Mouse (Mus musculus): ENCODE results near the gene Lrrc1. TPM values are rescaled to one million over a fixed set of nuclear protein-coding genes. Genes with fewer than 3 reads are reported as not detected.

Lrrc1 gene
- polyA plus RNA-seq, 1 experiment from 2014 or later: 22.1 TPM

DNA sequence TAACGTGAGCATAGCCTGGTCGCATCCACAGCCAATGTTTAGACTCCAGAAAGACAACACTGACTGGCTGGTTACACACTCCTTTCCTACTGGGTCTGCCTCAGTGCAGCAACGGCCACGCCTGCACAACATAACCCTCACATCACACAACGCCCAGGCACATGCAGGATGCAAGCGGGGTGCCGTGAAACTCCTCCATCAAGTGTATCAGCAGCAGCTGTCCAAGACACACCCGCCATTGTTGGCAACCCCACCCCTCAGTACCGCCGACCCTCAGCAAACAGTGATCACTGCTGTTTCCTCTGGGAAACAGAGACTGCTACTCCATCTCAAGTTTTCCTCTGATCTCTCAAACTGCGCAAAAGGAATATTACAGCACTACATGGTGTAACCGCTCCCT, 58.8 kb downstream of the Lrrc1 start:
- no peak overlapping the region for H3K9ac ChIP-seq (ENCODE audit: low read depth, low read length)
- peaks cover 6% of the 10 kb centered on the region; the same call in 1 of the 2 replicates for H3K4me1 ChIP-seq (replicated peaks; ENCODE audit: insufficient read depth, low read length)
- ATAC-seq (replicated peaks; ENCODE audit: low FRiP score, low read depth): no peak
- H3K9me3 ChIP-seq (replicated peaks; ENCODE audit: low read length): no peaks in the 10 kb centered on the region
- H3K27ac ChIP-seq: no peak overlapping the region
- TF ChIP-seq CTCF (IDR thresholded peaks at IDR 0.05; ENCODE audit: low read depth): no peak
- 86% methylated on average over 12 of the region's 12 CpGs for WGBS
- no peak overlapping the region for H3K4me3 ChIP-seq (replicated peaks; ENCODE audit: low read depth, low read length)
- DNase-seq (ENCODE audit: low spot score): no peak
- H3K27me3 ChIP-seq (ENCODE audit: insufficient read depth, low read length): no peaks in the 10 kb centered on the region
- H3K4me2 ChIP-seq (ENCODE audit: low read length): no peak overlapping the region
- no peaks in the 10 kb centered on the region for H3K36me3 ChIP-seq (ENCODE audit: insufficient read depth, low read length)

DNA sequence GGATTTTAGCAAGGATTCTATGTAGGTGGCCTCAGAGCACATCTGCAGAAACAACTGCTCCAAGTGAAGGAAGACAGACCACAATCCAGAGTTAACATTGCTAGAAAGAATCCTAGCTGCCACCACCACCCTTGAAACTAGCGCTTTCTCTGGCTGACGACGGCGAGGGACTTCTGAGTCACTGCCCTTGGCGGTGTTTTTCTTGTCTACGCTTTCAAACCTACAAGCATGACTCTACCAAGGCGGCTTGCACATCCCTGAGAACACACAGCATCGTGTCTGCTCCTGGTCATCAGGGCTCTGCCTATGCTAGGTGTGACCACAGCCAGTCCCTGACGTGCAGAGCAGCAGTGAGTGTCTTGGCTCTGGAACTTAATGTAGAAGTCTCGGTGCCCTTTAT, 59.9 kb downstream of the Lrrc1 start:
- no peak for ATAC-seq (replicated peaks; ENCODE audit: low FRiP score, low read depth)
- Histone ChIP-seq H3K9me3 (replicated peaks; ENCODE audit: low read length) (no peaks in the 10 kb centered on the region), H3K27ac (no peak overlapping the region), H3K9ac (ENCODE audit: low read depth, low read length) (no peak overlapping the region), H3K27me3 (ENCODE audit: insufficient read depth, low read length) (no peaks in the 10 kb centered on the region), H3K4me3 (replicated peaks; ENCODE audit: low read depth, low read length) (no peak overlapping the region), H3K4me1 (replicated peaks; ENCODE audit: insufficient read depth, low read length) (peaks cover 15% of the 10 kb centered on the region), H3K36me3 (ENCODE audit: insufficient read depth, low read length) (no peaks in the 10 kb centered on the region), H3K4me2 (ENCODE audit: low read length) (no peak overlapping the region)
- no peak for TF ChIP-seq CTCF (IDR thresholded peaks at IDR 0.05; ENCODE audit: low read depth)
- no peak for DNase-seq (ENCODE audit: low spot score)
- WGBS: 91% methylated on average over 10 of the region's 10 CpGs

- Histone ChIP-seq H3K36me3 (ENCODE audit: insufficient read depth, low read length) (no peaks in the 10 kb centered on the region), H3K9me3 (replicated peaks; ENCODE audit: low read length) (no peaks in the 10 kb centered on the region), H3K4me1 (replicated peaks; ENCODE audit: insufficient read depth, low read length) (peaks cover 19% of the 10 kb centered on the region), H3K4me3 (replicated peaks; ENCODE audit: low read depth, low read length) (no peak overlapping the region), H3K4me2 (ENCODE audit: low read length) (no peak overlapping the region), H3K9ac (ENCODE audit: low read depth, low read length) (no peak overlapping the region), H3K27ac (no peak overlapping the region), H3K27me3 (ENCODE audit: insufficient read depth, low read length) (no peaks in the 10 kb centered on the region)
- TF ChIP-seq CTCF (IDR thresholded peaks at IDR 0.05; ENCODE audit: low read depth): no peak
- 85% methylated on average over 3 of the region's 3 CpGs for WGBS
- DNase-seq (ENCODE audit: low spot score) (no peak), ATAC-seq (replicated peaks; ENCODE audit: low FRiP score, low read depth) (no peak)
These were observed 61.1 kb downstream of the Lrrc1 start for GRCm38 (mm10) chr9:77483559-77483958.

- Histone ChIP-seq H3K9ac (ENCODE audit: low read depth, low read length) (no peak overlapping the region), H3K4me2 (ENCODE audit: low read length) (no peak overlapping the region), H3K9me3 (replicated peaks; ENCODE audit: low read length) (no peaks in the 10 kb centered on the region), H3K36me3 (ENCODE audit: insufficient read depth, low read length) (no peaks in the 10 kb centered on the region), H3K4me3 (replicated peaks; ENCODE audit: low read depth, low read length) (no peak overlapping the region), H3K27ac (no peak overlapping the region), H3K4me1 (replicated peaks; ENCODE audit: insufficient read depth, low read length) (peaks cover 23% of the 10 kb centered on the region), H3K27me3 (ENCODE audit: insufficient read depth, low read length) (no peaks in the 10 kb centered on the region)
- WGBS: 63% methylated on average over 5 of the region's 5 CpGs
- ATAC-seq (replicated peaks; ENCODE audit: low FRiP score, low read depth) (no peak; the same call in 1 of the 2 replicates), DNase-seq (ENCODE audit: low spot score) (no peak)
- TF ChIP-seq CTCF (IDR thresholded peaks at IDR 0.05; ENCODE audit: low read depth): no peak
These were observed 62.4 kb downstream of the Lrrc1 start for GRCm38 (mm10) chr9:77482281-77482680.

- DNase-seq (ENCODE audit: low spot score) (no peak), ATAC-seq (replicated peaks; ENCODE audit: low FRiP score, low read depth) (no peak)
- 50% methylated on average over 7 of the region's 7 CpGs for WGBS
- no peaks in the 10 kb centered on the region for H3K9me3 ChIP-seq (replicated peaks; ENCODE audit: low read length)
- H3K4me2 ChIP-seq (ENCODE audit: low read length): no peak overlapping the region
- H3K27me3 ChIP-seq (ENCODE audit: insufficient read depth, low read length): no peaks in the 10 kb centered on the region
- H3K9ac ChIP-seq (ENCODE audit: low read depth, low read length): no peak overlapping the region
- TF ChIP-seq CTCF (IDR thresholded peaks at IDR 0.05; ENCODE audit: low read depth): no peak
- H3K4me1 ChIP-seq (replicated peaks; ENCODE audit: insufficient read depth, low read length): peaks cover 23% of the 10 kb centered on the region
- H3K27ac ChIP-seq: no peak overlapping the region
- H3K4me3 ChIP-seq (replicated peaks; ENCODE audit: low read depth, low read length): no peak overlapping the region
- no peaks in the 10 kb centered on the region for H3K36me3 ChIP-seq (ENCODE audit: insufficient read depth, low read length)
These were observed 63.3 kb downstream of the Lrrc1 start for GRCm38 (mm10) chr9:77481380-77481779.

GRCm38 (mm10) chr9:77480574-77481319, 63.9 kb downstream of the Lrrc1 start:
- Histone ChIP-seq H3K4me1 (replicated peaks; ENCODE audit: insufficient read depth, low read length) (peaks cover 23% of the 10 kb centered on the region), H3K36me3 (ENCODE audit: insufficient read depth, low read length) (no peaks in the 10 kb centered on the region), H3K9me3 (replicated peaks; ENCODE audit: low read length) (no peaks in the 10 kb centered on the region), H3K4me3 (replicated peaks; ENCODE audit: low read depth, low read length) (no peak overlapping the region), H3K27ac (no peak overlapping the region), H3K9ac (ENCODE audit: low read depth, low read length) (no peak overlapping the region), H3K4me2 (ENCODE audit: low read length) (no peak overlapping the region), H3K27me3 (ENCODE audit: insufficient read depth, low read length) (no peaks in the 10 kb centered on the region)
- ATAC-seq (replicated peaks; ENCODE audit: low FRiP score, low read depth) (no peak), DNase-seq (ENCODE audit: low spot score) (no peak)
- no peak for TF ChIP-seq CTCF (IDR thresholded peaks at IDR 0.05; ENCODE audit: low read depth)
- 69% methylated on average over 9 of the region's 9 CpGs for WGBS

All from kidney, postnatal 0 days (tissue).